Mouse (Mus musculus): ENCODE measurements around the gene Tpk1.
"Not testable (repeated sequence)": the region's sequence is repeated elsewhere in the genome, so short reads cannot be mapped to it uniquely, and the experiment has no call there.

Gene Tpk1

GRCm38 (mm10) chr6:43518378-43518777 is 147.7 kb downstream of the Tpk1 start:
- no peak for DNase-seq

DNA sequence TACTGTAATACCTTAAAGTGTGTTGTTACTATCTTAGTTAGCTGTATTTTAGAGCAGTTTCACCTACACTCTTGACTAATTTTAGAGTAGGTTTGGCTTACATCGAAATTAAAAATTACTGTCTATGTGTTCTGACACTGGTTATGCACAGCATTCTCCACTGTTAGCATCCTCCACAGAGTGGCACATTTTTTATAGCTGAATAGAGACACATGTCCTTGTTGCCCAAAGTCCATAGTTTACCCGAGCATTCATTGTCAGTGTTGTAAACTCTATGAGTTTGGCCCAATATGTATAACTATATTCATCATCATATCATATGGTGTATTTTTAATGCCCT is 148.8 kb downstream of the Tpk1 start:
- DNase-seq = no peak

GRCm38 (mm10) chr6:43516593-43517315 is 149.3 kb downstream of the Tpk1 start:
- no peak for DNase-seq

- DNase-seq = not testable (repeated sequence)
Observed at GRCm38 (mm10) chr6:43506686-43507385, 159.2 kb downstream of the Tpk1 start.

DNA sequence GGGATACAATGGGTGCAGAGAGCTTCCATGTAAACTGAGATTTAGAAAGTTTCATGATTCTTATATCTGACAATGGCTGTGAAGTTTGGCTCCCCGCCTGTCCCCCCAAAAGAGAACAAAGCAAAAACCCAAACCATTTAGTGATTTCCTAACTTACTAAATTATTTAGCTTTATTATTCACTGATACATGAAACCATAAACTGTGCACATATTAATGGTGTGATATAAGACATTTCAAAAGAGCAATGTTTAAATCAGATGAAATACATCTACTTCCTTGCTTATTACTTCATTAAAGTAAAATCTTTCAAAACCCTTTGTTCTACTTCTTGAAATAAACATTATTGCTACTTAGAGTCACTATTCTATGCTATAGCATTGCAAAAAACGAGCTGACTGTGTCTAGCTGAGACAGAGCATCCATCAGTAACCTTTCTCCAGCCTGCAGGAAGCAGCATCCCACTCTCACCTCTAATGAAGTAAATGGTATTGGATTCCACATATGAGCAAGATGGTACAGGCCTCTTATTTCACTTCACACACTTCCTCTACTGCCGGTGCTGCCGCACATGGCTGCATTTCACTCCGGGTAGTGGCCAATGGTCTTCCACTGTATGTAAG is 161.4 kb downstream of the Tpk1 start:
- DNase-seq = no peak

DNA sequence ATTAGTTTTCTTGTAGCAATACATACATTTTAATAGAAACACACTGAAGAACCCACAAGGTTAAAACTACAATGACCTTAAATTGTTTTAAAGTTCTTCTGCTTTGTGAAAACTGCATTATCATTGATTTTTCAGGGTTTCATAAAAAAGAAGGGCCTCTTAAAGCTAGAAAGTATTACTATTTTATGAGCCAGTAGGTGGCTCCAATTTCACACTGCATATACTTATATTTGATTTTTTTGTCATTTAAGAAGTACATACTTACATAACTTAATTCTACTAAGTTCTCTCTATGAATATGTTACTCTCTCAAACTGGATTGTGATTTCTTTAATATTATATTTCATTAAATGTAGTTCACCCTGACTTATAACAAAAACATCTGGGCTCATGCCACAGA is 173.7 kb downstream of the Tpk1 start:
- no peak for DNase-seq

- DNase-seq = no peak
Observed at GRCm38 (mm10) chr6:43486691-43487090, 179.4 kb downstream of the Tpk1 start.

DNA sequence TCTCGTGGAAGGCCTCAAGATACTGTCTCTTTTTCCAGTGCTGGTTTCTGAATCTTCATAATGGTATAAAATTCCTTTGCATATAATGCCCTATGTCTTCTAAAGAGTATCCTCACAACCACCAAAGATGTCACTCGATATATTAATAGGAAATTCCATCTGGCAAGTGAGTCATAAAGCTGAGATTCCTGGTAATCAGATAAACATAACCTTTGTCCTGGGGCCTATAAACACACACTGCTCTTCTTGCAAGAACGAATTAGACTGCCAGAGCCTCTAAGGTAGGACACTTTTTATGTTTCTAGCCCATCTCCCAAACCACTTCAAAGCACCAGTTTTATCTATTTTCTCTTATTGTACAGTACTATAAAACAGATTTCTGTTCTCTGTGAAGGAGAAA is 185.4 kb downstream of the Tpk1 start:
- DNase-seq = no peak

DNA sequence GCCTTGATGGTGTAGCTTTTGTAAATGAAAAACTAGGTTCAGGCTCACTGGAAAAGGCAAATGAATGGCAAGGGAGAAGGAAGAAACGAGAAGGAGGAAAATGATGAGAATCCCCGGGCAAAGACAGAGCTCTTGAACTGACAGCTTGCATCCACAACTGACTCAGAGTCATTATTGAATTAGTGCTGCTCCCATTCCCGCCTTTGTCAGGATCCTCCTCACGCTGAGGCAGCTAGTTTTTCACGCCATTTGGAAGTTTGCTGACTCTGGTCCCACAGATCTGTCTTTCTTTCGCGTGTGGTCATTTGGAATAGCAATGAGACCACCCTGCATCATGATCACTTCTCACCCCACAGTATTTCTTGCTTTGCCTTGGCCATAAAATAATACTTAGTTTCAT is 187.3 kb downstream of the Tpk1 start:
- no peak for DNase-seq

DNA sequence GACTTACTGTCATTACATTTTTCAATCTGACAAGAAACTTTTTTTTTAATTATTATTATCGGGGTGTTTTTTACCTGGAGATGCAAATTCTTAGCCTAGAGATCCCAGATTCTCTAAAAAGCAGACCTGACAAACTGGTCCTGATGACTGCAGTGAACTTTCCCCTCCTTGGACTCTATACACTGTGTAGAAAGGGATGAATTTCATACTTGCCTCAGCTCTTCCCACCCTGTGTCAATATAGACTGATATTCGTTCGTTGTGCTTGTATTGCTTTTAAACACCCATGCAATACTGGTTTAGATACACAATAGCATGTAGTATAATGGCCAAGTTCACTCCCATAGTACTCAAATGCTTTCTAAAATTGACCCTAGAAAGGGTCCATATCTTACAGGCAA is 189.7 kb downstream of the Tpk1 start:
- no peak for DNase-seq

DNA sequence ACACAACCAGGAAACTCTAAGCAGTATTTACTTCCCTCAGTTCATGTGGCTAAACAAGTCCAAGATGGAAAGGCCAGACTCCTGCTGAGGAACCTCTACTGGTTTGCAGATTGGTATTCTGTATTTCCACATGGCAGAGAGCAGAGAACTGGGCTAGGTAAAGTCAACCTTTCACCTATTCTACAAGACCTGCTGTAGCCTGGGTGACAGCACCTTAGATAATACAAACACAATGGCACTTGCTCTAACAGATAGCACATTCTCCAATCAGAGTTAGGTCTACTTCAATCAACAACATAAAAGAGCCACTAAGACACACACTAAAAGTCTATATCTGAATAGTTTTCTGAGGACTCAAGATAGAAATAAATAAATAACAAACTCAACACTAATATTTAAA is 190.2 kb downstream of the Tpk1 start:
- no peak for DNase-seq

GRCm38 (mm10) chr6:43471556-43471955 is 194.5 kb downstream of the Tpk1 start:
- no peak for DNase-seq

DNA sequence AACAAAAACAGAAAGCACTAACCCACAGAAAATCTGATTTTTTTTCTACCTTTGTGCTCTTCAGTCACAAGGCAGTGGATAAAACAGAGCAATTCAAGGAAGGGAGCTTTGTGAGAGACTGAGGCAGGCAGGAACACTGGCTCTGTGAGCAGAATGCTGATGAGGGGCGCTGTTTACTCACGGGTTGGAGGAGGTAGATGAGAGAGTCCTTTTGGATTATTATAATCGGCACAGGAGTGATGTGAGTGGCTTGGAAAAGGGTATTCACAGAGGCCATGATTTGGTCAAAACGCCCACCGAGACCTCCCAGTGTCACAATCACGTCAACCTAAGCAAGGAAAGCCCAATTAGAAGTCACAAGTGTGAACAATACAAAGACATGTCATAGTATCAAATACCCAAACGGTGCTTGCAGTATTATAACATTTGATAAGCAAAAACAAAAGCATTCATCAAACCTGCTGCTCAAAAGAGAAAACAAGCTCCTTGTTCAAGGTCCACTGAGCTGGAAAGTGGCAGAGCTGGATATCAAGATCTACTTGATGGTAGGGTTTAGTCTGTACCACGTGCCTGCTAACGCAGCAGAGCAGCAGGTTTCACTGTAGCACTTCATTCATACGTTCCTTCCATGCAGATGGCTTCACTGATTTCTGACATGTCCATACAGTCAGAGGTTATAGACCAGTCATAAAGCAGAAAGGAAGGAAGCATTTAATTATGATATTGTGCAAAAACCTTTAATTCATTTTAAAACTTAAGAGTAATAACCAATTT is 197.1 kb downstream of the Tpk1 start:
- no peak for DNase-seq

GRCm38 (mm10) chr6:43462849-43463369 is 203.2 kb downstream of the Tpk1 start:
- DNase-seq = no peak

DNA sequence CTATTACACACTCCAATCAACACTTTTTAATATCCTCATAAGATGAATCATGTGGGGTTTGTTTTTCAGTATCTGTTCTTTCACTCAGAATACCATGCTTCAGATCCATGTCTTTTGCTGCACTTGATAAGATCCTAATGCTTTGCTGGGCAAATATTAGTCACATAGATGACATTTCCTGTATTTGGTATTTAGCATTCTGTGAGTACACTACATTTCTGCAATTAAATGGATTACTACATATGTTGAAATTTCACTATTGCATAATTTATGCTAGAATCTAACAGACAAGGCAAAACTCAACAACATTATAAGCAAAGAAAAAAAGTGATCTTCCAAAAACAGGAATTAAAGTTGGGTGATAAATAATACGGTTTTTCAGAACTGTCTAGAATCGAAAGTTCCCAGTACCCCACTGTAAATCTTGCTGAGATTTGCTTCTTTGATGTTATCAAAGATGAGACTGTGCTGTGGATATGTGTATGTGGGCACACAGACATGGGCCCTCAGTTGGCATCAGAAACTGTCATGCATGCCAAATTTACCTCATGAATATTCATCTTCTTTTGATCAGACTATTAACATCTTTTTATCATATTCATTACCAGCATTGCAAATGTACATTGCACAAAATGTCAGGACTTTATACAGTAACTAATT is 203.8 kb downstream of the Tpk1 start:
- DNase-seq = no peak

- DNase-seq = no peak
Observed at GRCm38 (mm10) chr6:43459082-43459481, 207.0 kb downstream of the Tpk1 start.

GRCm38 (mm10) chr6:43457989-43458388 is 208.1 kb downstream of the Tpk1 start:
- no peak for DNase-seq

- no peak for DNase-seq
Observed at GRCm38 (mm10) chr6:43449498-43449897, 216.6 kb downstream of the Tpk1 start.

DNA sequence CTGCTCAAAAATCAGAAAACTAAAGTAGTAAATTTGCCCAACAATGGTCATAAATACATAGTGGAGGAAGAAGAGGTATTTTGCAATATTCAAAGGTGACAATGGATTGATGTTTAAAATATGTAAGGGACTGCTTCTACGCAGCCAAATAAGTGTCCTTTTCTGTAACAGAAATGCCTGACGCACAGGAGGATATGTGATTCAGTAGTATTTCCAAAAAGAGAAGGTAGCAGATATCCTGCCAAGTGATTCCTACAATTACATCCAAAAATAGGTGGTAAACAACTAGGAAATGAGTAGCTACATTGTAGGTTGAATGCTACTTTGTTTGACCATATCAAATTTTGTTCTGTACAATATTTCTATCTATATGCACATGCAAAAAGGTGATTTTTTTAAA is 220.2 kb downstream of the Tpk1 start:
- DNase-seq = no peak

DNA sequence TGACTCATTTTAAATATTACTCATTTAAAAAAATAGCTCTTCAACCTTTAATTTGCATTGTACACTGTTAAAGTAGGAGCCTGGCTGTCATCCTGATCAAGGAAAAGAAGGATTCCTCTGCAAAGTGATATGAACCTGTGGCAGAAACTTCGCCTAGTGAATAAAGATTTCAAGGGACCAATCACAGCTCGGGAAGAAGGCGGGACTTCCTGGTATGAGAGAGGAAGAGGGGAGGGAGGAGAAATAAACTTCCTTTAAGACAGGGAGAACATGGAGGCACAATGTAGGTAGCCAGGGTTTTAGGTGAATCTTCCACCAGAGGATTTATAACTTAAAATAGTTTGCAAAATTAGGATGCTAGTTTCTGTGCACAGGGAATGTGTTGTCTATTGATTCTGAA is 223.9 kb downstream of the Tpk1 start:
- no peak for DNase-seq

DNA sequence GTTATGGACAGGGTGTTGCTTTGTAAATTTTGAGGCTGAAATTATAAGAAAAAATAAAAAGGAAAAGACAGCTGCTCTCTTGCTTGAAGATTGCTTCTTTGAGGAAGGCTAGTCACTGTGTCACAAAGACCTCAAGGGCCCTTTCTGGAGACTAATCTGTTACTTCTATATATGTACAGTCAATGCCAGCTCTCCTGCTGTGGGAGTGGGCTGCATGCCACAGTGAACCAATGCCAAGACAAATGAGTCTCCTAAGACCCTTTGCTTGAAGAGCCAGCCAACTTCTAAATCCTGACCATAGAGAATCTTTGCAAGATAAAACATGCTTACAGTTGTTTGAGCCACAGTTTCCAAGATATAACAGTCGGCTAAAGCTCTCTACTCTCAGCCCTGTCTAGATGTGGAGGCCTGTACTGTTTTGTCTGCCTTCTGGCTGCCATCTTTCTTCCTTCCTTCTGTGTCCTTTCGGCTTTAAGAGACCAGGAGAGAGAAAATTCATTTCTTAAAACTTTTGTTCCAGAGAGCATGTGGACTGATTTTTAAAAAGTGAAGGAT is 230.0 kb downstream of the Tpk1 start:
- no peak for DNase-seq

- DNase-seq = no peak
Observed at GRCm38 (mm10) chr6:43434365-43434764, 231.7 kb downstream of the Tpk1 start.
